Mouse (Mus musculus) right cerebral cortex, postnatal 14 days (tissue): ENCODE results near the gene Chd4.

Experiments
- DNase-seq: peaks from one replicate; pipeline ENCODE4 v3.0.0; 2022

Gene Chd4

GRCm38 (mm10) chr6:125094843-125095242, 938 bp upstream of the Chd4 start:
- no peak for DNase-seq

GRCm38 (mm10) chr6:125096279-125096596, 457 bp downstream of the Chd4 start:
- no peak for DNase-seq

- DNase-seq = peak; percentile 65
Observed at GRCm38 (mm10) chr6:125096597-125097345, 990 bp downstream of the Chd4 start.

- DNase-seq = peak; percentile 36
Observed at GRCm38 (mm10) chr6:125097346-125097689, 1.5 kb downstream of the Chd4 start.

- no peak for DNase-seq
Observed at GRCm38 (mm10) chr6:125097951-125098350, 2.2 kb downstream of the Chd4 start.

- no peak for DNase-seq
Observed at GRCm38 (mm10) chr6:125098513-125098912, 2.7 kb downstream of the Chd4 start.

- no peak for DNase-seq
Observed at GRCm38 (mm10) chr6:125099421-125099971, 3.7 kb downstream of the Chd4 start.

GRCm38 (mm10) chr6:125101444-125101843, 5.7 kb downstream of the Chd4 start:
- no peak for DNase-seq

GRCm38 (mm10) chr6:125104223-125104622, 8.4 kb downstream of the Chd4 start:
- DNase-seq = no peak

- DNase-seq = no peak
Observed at GRCm38 (mm10) chr6:125107705-125108104, 11.9 kb downstream of the Chd4 start.

- DNase-seq = no peak
Observed at GRCm38 (mm10) chr6:125109371-125109770, 13.6 kb downstream of the Chd4 start.

- DNase-seq = peak; percentile 68
Observed at GRCm38 (mm10) chr6:125110927-125111326, 15.1 kb downstream of the Chd4 start.

- no peak for DNase-seq
Observed at GRCm38 (mm10) chr6:125112553-125112952, 16.8 kb downstream of the Chd4 start.

- no peak for DNase-seq
Observed at GRCm38 (mm10) chr6:125119387-125119786, 23.6 kb downstream of the Chd4 start.

GRCm38 (mm10) chr6:125128724-125129123, 32.9 kb downstream of the Chd4 start:
- DNase-seq = no peak

- DNase-seq = no peak
Observed at GRCm38 (mm10) chr6:125129710-125130402, 34.1 kb downstream of the Chd4 start.

GRCm38 (mm10) chr6:125131302-125132156, 35.7 kb downstream of the Chd4 start, which contains the start of gene Nop2:
TSS of gene Nop2 (plus strand) at chr6:125131909.
- peak; percentile 87 for DNase-seq

GRCm38 (mm10) chr6:125132470-125132869, 36.7 kb downstream of the Chd4 start:
- DNase-seq = no peak

- DNase-seq = peak; percentile 78
Observed at GRCm38 (mm10) chr6:125137002-125137671, 41.4 kb downstream of the Chd4 start.

- no peak for DNase-seq
Observed at GRCm38 (mm10) chr6:125139747-125140146, 44.0 kb downstream of the Chd4 start.

- no peak for DNase-seq
Observed at GRCm38 (mm10) chr6:125142436-125142835, 46.7 kb downstream of the Chd4 start.

GRCm38 (mm10) chr6:125143128-125143527, 47.3 kb downstream of the Chd4 start:
- no peak for DNase-seq

GRCm38 (mm10) chr6:125143904-125144303, 48.1 kb downstream of the Chd4 start:
- DNase-seq = no peak
